Mouse (Mus musculus): ENCODE measurements around the gene Cacng3.
A peak's percentile ranks its signal among the peaks of the same experiment; 100 is the strongest.

Cacng3 gene

DNA sequence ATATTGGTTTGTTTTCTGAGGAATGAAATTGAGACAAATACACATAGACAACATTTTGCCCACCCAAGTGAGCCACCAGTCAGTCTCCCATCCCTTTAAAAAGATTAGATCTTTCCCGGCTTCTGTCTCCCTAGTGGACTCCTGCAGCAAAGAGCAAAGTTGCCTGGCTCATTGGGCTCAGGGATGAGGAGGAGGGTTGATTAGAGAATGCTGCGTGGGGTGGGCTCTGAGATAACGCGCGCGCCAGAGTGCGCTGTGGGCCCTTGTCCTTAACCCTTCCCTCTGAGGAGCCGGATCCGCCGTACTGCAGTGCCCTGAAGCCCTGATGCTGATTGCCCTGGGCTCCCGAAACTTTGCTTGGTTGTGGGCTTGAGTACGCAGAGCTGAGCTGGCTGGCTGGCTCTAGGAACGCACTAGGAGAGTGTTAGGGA is at the start of gene Cacng3:
Cacng3 (plus strand) TSS at position 51 of the 431 bp plus-strand sequence.
- DNase-seq (ENCODE audit: low spot score), result no peak

GRCm38 (mm10) chr7:122622125-122622774 is 48.0 kb upstream of the Cacng3 start:
- DNase-seq (ENCODE audit: low spot score), result peak; percentile 21

DNA sequence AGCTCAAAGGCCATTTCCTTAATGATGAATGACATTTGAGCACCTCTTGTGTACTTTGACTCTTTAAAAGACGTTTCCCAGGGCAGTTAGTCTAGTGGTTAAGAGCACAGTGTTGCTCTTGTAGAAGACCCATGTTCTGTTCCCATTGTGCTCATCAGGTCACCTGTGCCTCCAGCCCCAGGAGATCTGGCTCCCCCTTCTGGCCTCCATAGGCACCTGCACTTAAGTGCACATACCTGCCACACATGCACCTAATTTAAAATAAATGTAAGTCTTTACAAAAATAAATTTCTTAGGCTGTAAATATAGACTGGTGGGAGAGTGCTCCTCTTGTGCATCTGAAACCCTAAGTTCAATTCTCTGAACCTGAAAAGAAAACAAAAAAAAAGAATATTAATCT is 46.5 kb upstream of the Cacng3 start:
- no peak for DNase-seq (ENCODE audit: low spot score)

- no peak for DNase-seq (ENCODE audit: low spot score)
These were observed 42.2 kb upstream of the Cacng3 start for GRCm38 (mm10) chr7:122628050-122628449.

GRCm38 (mm10) chr7:122630386-122630785 is 39.9 kb upstream of the Cacng3 start:
- no peak for DNase-seq (ENCODE audit: low spot score)

DNA sequence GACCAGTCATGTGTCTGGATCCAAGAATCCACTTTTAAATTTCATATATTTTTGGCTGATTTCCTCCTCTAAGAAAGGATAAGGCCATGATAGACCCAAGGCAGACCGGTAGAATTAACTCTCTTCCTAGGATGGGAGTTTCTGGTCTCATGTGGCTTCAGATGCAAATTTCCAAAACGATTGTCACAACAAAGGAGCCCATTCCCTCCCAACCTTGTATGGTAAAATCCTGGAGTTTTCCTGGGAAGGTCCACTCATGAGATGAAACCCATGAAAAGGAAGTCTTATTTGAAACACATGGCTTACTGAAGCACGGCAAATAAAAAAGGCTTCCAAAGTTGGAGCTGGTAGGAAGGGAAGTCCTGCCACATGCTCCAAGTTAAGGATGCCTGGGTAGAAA is 39.1 kb upstream of the Cacng3 start:
- no peak for DNase-seq (ENCODE audit: low spot score)

GRCm38 (mm10) chr7:122632946-122633345 is 37.3 kb upstream of the Cacng3 start:
- no peak for DNase-seq (ENCODE audit: low spot score)

GRCm38 (mm10) chr7:122633463-122633862 is 36.8 kb upstream of the Cacng3 start:
- DNase-seq (ENCODE audit: low spot score), result no peak

DNA sequence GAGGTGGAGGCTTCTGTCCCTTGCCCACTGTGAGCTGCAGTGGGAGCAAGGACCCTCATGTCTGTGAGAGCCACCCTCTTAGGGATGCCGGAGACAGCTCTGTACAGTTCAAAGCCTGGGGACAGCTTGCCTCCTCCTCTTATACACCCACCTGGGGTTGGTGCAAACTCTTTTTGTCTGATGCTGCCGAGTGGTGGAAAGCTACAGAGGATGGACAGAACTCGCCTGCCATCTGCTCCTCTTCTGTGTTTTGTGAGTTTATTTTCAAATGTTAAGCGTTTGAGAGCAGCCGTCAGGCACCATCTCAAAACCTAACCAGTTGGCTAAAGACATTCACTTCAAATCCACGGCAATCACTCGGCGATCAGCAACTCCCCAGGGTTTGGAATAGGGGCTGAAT is 26.6 kb upstream of the Cacng3 start:
- DNase-seq (ENCODE audit: low spot score), result no peak

DNA sequence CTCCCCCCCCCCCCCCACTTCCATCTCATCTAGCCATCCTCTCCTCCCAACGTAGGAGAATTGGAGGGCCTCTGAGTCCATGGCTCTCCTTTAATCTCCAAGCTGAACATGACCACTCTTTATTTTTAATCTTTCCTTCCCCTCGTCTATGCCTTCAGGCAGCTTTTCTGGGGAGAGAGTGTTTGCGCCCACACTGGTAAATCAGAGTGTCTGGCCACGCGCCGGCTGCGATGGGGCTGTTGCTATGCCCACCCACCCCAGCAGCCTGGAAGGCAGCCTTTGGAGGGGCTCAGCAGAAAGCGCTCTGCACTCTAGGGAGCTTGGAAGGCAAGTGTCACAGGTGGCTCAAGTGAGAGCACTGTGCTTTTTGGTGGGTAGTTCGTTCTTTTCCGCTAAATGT is 21.0 kb upstream of the Cacng3 start:
- no peak for DNase-seq (ENCODE audit: low spot score)

- no peak for DNase-seq (ENCODE audit: low spot score)
These were observed 17.8 kb upstream of the Cacng3 start for GRCm38 (mm10) chr7:122652523-122652922.

- no peak for DNase-seq (ENCODE audit: low spot score)
These were observed 13.6 kb upstream of the Cacng3 start for GRCm38 (mm10) chr7:122656671-122657070.

- no peak for DNase-seq (ENCODE audit: low spot score)
These were observed 12.7 kb upstream of the Cacng3 start for GRCm38 (mm10) chr7:122657423-122658126.

DNA sequence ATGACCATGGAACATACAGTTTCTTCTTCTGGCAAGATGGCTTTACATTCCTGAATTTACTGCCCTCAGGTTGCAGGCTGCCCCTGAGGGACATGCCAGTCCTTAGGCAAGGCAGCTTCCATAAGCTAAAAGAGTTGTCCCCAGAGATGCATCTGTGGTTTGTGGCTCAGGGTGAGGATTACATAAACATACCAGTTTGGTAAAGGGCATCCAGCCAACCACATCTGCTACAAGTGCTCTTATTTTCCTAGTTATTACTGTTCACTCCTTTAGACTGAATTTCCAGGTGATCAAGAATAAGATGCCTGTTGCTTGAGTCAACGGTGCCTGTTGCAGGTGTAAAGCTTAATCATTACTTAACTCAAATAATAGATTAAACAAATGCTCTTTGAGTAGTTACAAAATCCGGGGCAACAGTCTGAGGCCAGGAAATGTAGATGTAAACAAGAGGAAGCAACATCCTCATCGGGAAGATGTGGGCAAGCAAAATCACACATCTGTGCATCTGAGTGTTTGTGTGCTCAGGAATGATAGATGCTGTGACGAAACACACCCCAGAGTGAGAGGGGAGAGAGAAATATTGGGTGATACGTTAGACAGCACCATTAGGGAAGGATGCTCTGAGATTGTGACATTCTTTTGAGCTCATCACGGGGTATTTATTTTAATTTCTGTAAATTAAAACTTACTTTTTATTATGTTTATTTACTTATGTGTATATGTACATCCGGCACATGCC is 4.8 kb upstream of the Cacng3 start:
- no peak for DNase-seq (ENCODE audit: low spot score)

DNA sequence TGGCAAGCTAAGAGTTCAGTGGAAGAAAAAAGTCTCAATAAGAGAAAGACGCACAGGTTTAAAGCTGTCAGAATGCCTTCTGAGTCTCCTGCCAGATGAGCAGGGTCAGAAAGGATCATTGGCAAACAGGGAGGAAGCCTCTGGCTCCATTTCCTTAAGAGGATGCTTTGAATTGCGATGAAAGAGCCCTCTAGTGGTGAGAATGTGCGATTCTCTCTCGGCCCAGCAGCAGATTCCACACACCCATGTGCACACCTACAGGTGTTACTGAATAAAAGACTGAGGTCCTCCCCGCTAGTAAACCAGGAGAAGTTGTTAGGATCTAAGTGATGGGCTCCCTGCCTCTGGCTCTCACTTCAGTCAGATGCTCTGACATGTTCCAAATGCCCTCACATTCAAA is 2.4 kb upstream of the Cacng3 start:
- DNase-seq (ENCODE audit: low spot score), result peak; percentile 63

DNA sequence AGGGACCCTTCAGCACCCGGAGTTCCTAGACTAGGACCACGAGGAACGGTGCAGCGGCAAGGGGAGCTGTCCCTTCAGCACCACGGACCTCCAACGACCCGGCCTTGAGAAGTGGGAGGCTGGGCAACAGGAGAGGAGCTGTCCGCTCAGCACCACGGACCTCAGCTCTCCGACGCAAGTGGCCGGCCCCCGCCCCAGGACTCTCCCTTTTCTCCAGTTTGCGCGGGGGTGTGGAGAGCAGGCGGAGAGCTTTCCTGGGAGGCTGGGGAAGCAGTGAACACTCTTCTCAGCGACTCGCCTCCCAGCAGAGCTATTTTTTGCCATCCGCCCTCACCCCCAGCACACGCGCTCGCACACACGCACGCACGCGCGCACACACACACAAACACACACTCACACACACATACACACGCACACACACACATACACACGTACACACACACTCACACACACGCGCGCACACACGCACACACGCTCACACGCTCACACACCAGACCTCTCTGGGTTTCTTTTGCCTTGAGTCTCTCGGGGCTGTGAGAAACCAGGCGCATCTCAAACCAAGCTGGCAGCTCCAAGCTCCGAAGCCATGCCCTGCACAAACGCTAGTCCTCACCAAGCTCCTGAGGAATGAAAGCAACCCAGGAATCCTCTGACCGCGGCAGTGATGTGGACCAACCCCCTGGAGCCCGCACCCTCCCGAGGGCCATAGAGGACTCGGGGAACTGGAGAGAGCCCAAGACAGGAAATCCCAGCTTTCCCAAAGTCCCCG is 765 bp downstream of the Cacng3 start:
- DNase-seq (ENCODE audit: low spot score), result peak; percentile 96

DNA sequence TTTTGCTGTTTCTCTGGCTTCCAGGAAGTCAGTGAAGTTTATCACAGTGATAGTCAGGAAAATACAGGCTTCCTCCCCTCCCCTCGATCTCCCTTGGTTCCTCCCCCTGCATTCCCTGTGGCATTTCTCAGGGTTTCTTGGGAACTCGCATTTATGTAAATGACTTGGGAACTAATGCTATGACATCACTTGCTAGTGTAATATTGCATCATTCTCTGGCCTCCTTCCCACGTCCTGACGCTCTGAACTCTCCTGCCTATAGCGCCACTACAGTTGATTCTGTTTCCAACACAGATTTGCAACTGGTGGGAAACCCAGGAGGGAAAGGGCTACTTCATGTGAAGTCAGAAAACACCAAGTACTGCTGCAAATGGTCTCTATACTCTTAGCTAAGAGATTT is 2.7 kb downstream of the Cacng3 start:
- DNase-seq (ENCODE audit: low spot score), result no peak

DNA sequence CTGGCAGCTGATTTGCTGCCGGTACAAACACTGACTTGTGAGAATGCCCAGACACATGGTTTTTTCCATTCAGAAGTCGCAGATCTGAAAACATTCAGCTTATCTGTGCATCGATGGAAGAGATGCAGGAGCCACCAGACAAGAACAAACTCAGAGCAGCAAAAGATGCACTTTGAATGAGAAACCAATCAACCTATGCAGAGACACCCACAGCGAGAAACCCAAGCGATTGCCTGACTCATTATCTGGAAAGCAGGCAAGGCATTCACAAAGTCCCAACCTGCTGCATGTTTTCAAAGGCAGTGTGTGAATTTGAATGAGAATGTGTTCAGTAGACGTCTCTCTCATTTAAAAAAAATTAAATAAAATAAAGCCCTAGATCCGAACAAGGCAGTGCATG is 4.9 kb downstream of the Cacng3 start:
- no peak for DNase-seq (ENCODE audit: low spot score)

- no peak for DNase-seq (ENCODE audit: low spot score)
These were observed 31.5 kb downstream of the Cacng3 start for GRCm38 (mm10) chr7:122701751-122702150.

DNA sequence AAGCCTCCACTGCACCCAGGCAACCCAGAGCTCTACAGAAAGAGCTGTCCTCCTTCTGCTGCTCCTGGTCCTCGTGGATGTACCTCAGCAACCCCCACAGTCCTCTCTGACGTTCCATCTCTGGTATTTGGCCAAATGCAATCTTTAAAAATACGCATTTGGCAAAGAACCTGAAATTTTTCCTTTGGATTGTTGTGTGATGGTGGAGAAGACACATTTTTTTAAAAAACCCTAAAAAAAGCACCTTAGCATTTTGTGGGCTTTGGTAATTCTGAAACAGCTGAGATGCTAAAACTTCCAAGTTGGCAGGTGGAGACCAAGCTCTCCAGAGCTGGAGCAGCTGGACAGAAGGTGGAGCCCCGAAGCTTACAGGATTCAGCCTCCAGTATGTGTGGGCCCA is 32.2 kb downstream of the Cacng3 start:
- DNase-seq (ENCODE audit: low spot score), result no peak

DNA sequence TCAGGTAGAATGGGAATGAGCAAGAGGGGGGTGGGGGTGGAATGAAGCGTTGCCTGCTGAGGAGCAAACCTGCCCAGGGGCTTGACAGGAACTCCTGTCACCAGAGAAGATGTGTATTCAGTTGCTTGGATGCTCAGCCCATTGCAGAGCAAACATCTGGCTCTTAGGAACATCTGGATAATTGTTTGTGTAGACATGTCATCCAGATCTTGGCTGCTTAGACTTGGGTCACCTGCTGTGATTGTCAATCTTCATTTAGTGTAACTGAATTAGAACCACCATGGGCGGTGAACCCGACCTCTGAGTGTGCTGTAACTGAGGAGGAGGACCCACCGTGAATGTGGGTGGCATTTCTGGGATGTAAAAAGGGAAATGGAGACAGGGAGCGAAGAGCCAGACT is 36.4 kb downstream of the Cacng3 start:
- peak; percentile 15 for DNase-seq (ENCODE audit: low spot score)

GRCm38 (mm10) chr7:122716299-122716698 is 46.0 kb downstream of the Cacng3 start:
- DNase-seq (ENCODE audit: low spot score), result peak; percentile 7
